Mouse (Mus musculus) erythroblast, adult 5-6 weeks (primary cell): ENCODE results near the gene Gm39653. TPM values are rescaled to one million over a fixed set of nuclear protein-coding genes. Genes with fewer than 3 reads are reported as not detected.

ENCODE experiments used
- ATAC-seq: replicated peaks from 2 replicates; pipeline ENCODE4 v1.8.0; 2016; ENCODE audit warnings: moderate number of reproducible peaks, mild to moderate bottlenecking, moderate TSS enrichment, inconsistent platforms; ENCODE audit not compliant: poor library complexity, low FRiP score, severe bottlenecking
- total RNA-seq, 2 experiments: library from RNA; stranded (forward) in 1 of 2; stranded (reverse) in 1 of 2; fragments of 150-400 nt in 1 of 2; fragments of 200-764, 138-1000 nt in 1 of 2; gene quantifications; 2 replicates each; pipeline versions ENCODE4 v1.2.3 to v1.2.4; 2015 to 2017; ENCODE audit warnings: low replicate concordance in 2 of 2

The Gm39653 gene
- total RNA-seq, 2 experiments from 2014 or later, result not detected

DNA sequence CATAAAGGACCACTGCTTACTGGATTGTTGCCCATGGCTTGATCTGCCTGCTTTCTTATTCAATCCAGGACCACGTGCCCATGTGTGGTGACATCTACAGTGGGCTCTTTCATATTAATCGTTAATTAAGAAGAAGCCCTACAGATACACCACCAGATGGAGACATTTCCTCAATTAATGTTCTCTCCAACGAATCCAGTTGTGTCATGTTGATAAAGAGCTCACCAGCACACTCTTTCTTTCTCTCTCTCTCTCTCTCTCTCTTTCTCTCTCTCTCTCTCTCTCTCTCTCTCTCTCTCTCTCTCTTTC is 53.0 kb downstream of the Gm39653 start:
- no peak for ATAC-seq

Other genes starting within 250 kb of the Gm39653 start
- not detected in 2 replicates for gene Adam23, start 170.1 kb upstream of the Gm39653 start, total RNA-seq (2015; ENCODE audit: low replicate concordance)
- gene Adam23, start 170.1 kb upstream of the Gm39653 start, total RNA-seq (2017; ENCODE audit: low replicate concordance), result not detected in 2 replicates
- not detected in 2 replicates for gene Dytn, start 71.0 kb downstream of the Gm39653 start, total RNA-seq (2015; ENCODE audit: low replicate concordance)
- not detected in 2 replicates for gene Dytn, start 71.0 kb downstream of the Gm39653 start, total RNA-seq (2017; ENCODE audit: low replicate concordance)
- gene Mdh1b, start 114.3 kb downstream of the Gm39653 start, total RNA-seq (2015; ENCODE audit: low replicate concordance), result not detected in 2 replicates
- not detected in 2 replicates for gene Mdh1b, start 114.3 kb downstream of the Gm39653 start, total RNA-seq (2017; ENCODE audit: low replicate concordance)
- gene Fastkd2, start 114.6 kb downstream of the Gm39653 start, total RNA-seq (2015; ENCODE audit: low replicate concordance), result 11.7 and 16.7 TPM in 2 replicates
- gene Fastkd2, start 114.6 kb downstream of the Gm39653 start, total RNA-seq (2017; ENCODE audit: low replicate concordance), result 2.8 and 6.1 TPM in 2 replicates
- gene 4933402D24Rik, start 153.3 kb downstream of the Gm39653 start, total RNA-seq (2015; ENCODE audit: low replicate concordance), result not detected in 2 replicates
- gene 4933402D24Rik, start 153.3 kb downstream of the Gm39653 start, total RNA-seq (2017; ENCODE audit: low replicate concordance), result not detected in 2 replicates